Mouse (Mus musculus) limb, embryonic 13.5 days (tissue): ENCODE measurements around the gene Ablim1. TPM values are rescaled to one million over a fixed set of nuclear protein-coding genes. Genes with fewer than 3 reads are reported as not detected.

Experiments
- ATAC-seq: fragments of 200-750 bp; cut with Nextera tagmentation; 2 replicates; pipeline ENCODE4 v1.8.0; 2017; ENCODE audit warnings: low read depth, moderate number of reproducible peaks, moderate TSS enrichment; ENCODE audit not compliant: low FRiP score
- H3K27ac ChIP-seq: fragments of 300-500 bp; sonication (generic); 2 replicates; pipeline ENCODE4 v1.5.1; 2015; ENCODE audit warnings: inconsistent platforms, mild to moderate bottlenecking, moderate library complexity
- H3K27me3 ChIP-seq: fragments of 300-500 bp; sonication (generic); 2 replicates; pipeline ENCODE4 v1.6.1; 2015; ENCODE audit warnings: mild to moderate bottlenecking, inconsistent platforms
- H3K36me3 ChIP-seq: fragments of 300-500 bp; sonication (generic); 2 replicates; pipeline ENCODE4 v1.6.1; 2015; ENCODE audit warnings: inconsistent platforms, mild to moderate bottlenecking, moderate library complexity
- H3K4me1 ChIP-seq: fragments of 300-500 bp; sonication (generic); 2 replicates; pipeline ENCODE4 v1.6.1; 2015; ENCODE audit warnings: inconsistent platforms
- H3K4me2 ChIP-seq: fragments of 300-500 bp; sonication (generic); replicated peaks from 2 replicates; pipeline ENCODE4 v1.6.1; 2015; ENCODE audit warnings: inconsistent platforms, mild to moderate bottlenecking, moderate library complexity
- H3K4me3 ChIP-seq: fragments of 300-500 bp; sonication (generic); 2 replicates; pipeline ENCODE4 v1.5.1; 2015; ENCODE audit warnings: moderate library complexity, mild to moderate bottlenecking, inconsistent platforms
- H3K9ac ChIP-seq: fragments of 300-500 bp; sonication (generic); 2 replicates; pipeline ENCODE4 v1.6.1; 2015; ENCODE audit warnings: mild to moderate bottlenecking, inconsistent platforms
- H3K9me3 ChIP-seq: fragments of 300-500 bp; sonication (generic); 2 replicates; pipeline ENCODE4 v1.6.1; 2016; ENCODE audit warnings: inconsistent platforms
- WGBS: fragments of 180-500 bp; shearing (Covaris S2); methylation state at CpG from one replicate; pipeline ENCODE4 v1.1.7; 2015; 5-methylcytosine and 5-hydroxymethylcytosine counted together
- polyA plus RNA-seq: library from polyadenylated mRNA; unstranded; fragments of >200 nt; fragmentation: Nextera tagmentation; extraction: Ambion mirVana; gene quantifications from 2 replicates; pipeline ENCODE4 v1.2.1, GENCODE M21; 2015

Ablim1 gene
- polyA plus RNA-seq, 1 experiment from 2014 or later: 34.0 TPM

DNA sequence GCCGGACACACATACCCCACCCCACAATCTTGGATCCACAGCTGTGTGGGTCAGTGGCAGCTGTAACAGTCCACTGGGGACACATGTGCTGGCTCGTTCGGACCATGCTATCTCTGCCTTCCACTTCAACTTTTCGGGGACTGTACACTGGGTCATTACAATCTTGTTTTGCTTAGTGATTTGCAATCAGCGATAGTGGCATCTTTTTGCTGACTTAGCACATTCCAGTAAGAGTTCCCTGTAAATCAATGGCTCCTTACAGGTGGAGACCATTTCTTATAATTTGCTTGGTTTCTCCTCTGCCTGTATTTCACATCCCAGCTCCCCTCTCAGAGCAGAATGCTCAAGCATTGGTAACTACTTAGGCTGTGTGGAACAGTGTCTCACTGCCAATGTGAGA lies 140.7 kb downstream of the Ablim1 start:
- no peak overlapping the region for H3K4me2 ChIP-seq
- H3K27me3 ChIP-seq: peaks cover 2% of the 10 kb centered on the region; the same call in 1 of the 2 replicates
- H3K4me3 ChIP-seq: no peak overlapping the region
- H3K27ac ChIP-seq: no peak overlapping the region
- peaks cover 28% of the 10 kb centered on the region for H3K4me1 ChIP-seq
- ATAC-seq: no peak
- H3K9ac ChIP-seq: no peak overlapping the region
- WGBS: 82% methylated on average over 5 of the region's 5 CpGs
- no peaks in the 10 kb centered on the region for H3K9me3 ChIP-seq
- H3K36me3 ChIP-seq: no peaks in the 10 kb centered on the region

DNA sequence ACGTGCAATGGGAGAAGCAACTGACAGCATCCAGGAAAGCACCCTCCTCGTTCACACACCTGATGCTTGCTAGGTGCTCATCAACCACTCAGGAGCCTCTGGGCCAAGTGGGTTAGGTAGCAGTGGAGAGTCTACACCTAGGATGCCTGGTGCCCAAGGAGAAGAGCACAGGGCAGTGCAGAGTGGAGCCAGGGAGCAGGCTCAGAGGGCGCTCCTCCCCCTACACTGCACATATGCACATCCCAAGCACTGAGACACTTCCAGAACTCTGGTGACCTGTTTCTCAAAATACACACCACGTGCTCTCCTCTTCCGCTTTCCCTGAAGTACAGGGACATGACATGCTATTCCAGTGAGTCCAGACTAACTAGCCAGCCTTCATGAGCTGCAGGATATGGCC lies 142.4 kb downstream of the Ablim1 start:
- peaks cover 2% of the 10 kb centered on the region; the same call in 1 of the 2 replicates for H3K27me3 ChIP-seq
- no peak overlapping the region for H3K9ac ChIP-seq
- H3K4me2 ChIP-seq: no peak overlapping the region
- H3K4me1 ChIP-seq: peaks cover 25% of the 10 kb centered on the region
- H3K27ac ChIP-seq: no peak overlapping the region
- WGBS: 87% methylated on average over 5 of the region's 5 CpGs
- no peak for ATAC-seq
- no peak overlapping the region for H3K4me3 ChIP-seq
- no peaks in the 10 kb centered on the region for H3K36me3 ChIP-seq
- no peaks in the 10 kb centered on the region for H3K9me3 ChIP-seq

DNA sequence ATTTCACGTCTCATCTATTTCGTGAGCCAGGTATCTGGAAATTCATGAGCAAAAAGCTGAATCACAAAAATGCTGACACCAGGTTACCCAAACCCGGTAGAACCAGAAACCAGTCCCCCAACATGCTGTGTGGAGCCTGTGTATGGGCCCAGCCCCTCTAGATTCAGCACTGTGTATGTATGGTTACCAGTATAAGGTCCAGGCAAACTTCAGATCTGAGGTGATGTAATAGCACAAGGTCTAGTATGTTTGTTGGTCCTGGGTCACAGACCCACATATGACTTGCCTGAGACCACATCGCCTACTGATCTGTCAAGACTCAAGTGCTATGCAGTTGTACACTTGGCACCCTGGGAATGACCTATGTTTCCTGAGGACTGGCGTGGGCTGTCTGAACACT lies 143.8 kb downstream of the Ablim1 start:
- H3K27me3 ChIP-seq: peaks cover 2% of the 10 kb centered on the region; the same call in 1 of the 2 replicates
- 82% methylated on average over 5 of the region's 5 CpGs for WGBS
- no peak overlapping the region for H3K4me3 ChIP-seq
- peaks cover 31% of the 10 kb centered on the region for H3K4me1 ChIP-seq
- H3K9me3 ChIP-seq: no peaks in the 10 kb centered on the region
- H3K9ac ChIP-seq: no peak overlapping the region
- H3K27ac ChIP-seq: no peak overlapping the region
- H3K4me2 ChIP-seq: no peak overlapping the region
- ATAC-seq: no peak
- H3K36me3 ChIP-seq: no peaks in the 10 kb centered on the region

DNA sequence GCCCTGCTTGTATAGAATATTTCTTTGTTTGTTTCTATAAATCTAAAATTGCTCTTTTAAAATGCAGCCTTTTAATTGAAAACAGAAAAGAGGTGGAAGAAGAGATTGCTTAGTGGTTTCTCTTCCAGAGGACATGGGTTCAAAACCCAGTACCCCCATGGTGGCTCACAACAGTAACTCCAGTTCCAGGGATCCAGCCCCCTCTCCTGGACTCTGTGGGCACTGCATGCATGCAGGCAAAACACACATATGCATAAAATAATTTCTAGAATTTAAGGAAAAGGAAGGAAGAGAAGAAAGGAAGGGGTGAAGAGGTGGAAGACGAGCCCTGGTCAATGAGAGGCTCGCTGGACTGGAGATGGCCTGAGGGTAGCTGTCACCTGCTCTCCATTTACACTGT lies 145.2 kb downstream of the Ablim1 start:
- no peak for ATAC-seq
- 74% methylated on average over 2 of the region's 2 CpGs for WGBS
- H3K4me1 ChIP-seq: peaks cover 23% of the 10 kb centered on the region

DNA sequence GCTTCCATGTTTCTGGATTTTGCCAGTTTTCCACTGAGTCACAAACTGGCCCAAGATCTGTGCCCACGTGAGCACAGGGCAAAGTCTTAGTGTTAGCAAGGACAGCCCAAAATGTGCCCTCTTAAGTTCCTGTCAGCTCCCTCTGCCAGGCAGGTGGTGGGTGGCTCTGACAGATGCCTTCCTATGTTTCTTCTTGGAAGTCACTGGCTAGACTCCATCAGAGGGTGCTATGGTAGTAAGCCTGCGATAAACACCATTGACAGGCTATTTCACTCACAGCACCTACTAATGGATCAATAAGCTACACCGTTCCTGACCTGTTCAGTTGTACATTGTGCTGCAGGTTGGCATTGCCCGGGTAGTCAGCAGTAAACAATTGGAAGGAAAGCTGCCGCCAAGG lies 147.0 kb downstream of the Ablim1 start:
- peaks cover 14% of the 10 kb centered on the region for H3K4me1 ChIP-seq

More for the DNA sequence above, 145.2 kb downstream of the Ablim1 start:
- Histone ChIP-seq H3K9ac (no peak overlapping the region), H3K27ac (no peak overlapping the region), H3K4me2 (no peak overlapping the region), H3K9me3 (no peaks in the 10 kb centered on the region), H3K27me3 (peaks cover 2% of the 10 kb centered on the region), H3K36me3 (no peaks in the 10 kb centered on the region), H3K4me3 (no peak overlapping the region)

DNA sequence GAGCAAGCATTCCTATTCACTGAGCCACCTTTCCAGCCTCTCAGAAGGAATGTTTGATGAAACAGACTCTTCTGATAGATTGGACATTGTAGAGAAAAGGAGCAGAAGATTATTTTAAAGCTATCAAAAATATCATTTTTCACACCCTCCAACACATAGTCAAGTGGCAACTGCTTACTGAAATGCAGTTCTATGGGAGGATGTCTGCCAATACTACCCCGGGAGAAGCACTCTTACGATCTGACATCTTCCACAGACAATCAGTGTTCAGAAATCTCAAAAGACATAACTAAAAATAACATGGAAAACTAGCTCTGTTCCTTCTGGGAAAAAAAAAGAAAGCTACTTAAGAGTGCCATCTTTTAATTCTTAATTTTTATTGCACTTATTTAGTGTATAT lies 149.8 kb downstream of the Ablim1 start:
- Histone ChIP-seq H3K9me3 (no peaks in the 10 kb centered on the region), H3K9ac (no peak overlapping the region), H3K4me3 (no peak overlapping the region), H3K36me3 (no peaks in the 10 kb centered on the region), H3K27me3 (peaks cover 4% of the 10 kb centered on the region; the same call in 1 of the 2 replicates), H3K27ac (no peak overlapping the region), H3K4me2 (no peak overlapping the region), H3K4me1 (peaks cover 23% of the 10 kb centered on the region)
- WGBS: 86% methylated on average over 2 of the region's 2 CpGs
- no peak for ATAC-seq

More for the DNA sequence above, 147.0 kb downstream of the Ablim1 start:
- ATAC-seq: no peak; the same call in 1 of the 2 replicates
- Histone ChIP-seq H3K4me2 (no peak overlapping the region), H3K27me3 (peaks cover 2% of the 10 kb centered on the region), H3K36me3 (no peaks in the 10 kb centered on the region), H3K9ac (no peak overlapping the region), H3K4me3 (no peak overlapping the region), H3K27ac (no peak overlapping the region), H3K9me3 (no peaks in the 10 kb centered on the region)
- WGBS: 89% methylated on average over 5 of the region's 5 CpGs

DNA sequence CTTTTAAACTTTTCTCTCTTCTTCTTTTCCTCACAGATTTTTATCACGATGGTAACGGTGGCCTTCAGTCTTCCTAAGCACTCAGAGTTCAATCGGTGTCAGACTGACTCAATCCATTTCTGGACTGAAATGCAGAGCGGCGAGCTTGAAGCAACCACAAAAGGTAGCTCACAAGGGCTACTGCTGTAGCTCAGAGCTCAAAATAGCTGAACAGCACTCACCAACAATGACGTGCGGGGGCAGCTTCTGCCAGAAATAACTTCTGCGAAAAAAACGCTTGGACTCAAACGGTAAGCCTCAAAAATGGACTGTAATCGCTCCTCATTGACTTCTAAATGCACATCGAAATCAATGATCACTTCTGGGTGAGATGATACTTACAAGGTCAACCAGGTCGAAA lies 151.4 kb downstream of the Ablim1 start:
- no peaks in the 10 kb centered on the region for H3K36me3 ChIP-seq
- no peak overlapping the region for H3K4me2 ChIP-seq
- no peak overlapping the region for H3K27ac ChIP-seq
- no peak overlapping the region for H3K4me3 ChIP-seq
- WGBS: 88% methylated on average over 13 of the region's 13 CpGs
- H3K4me1 ChIP-seq: peaks cover 23% of the 10 kb centered on the region
- no peak overlapping the region for H3K9ac ChIP-seq
- no peaks in the 10 kb centered on the region for H3K9me3 ChIP-seq
- ATAC-seq: no peak
- H3K27me3 ChIP-seq: peaks cover 10% of the 10 kb centered on the region; the same call in 1 of the 2 replicates

DNA sequence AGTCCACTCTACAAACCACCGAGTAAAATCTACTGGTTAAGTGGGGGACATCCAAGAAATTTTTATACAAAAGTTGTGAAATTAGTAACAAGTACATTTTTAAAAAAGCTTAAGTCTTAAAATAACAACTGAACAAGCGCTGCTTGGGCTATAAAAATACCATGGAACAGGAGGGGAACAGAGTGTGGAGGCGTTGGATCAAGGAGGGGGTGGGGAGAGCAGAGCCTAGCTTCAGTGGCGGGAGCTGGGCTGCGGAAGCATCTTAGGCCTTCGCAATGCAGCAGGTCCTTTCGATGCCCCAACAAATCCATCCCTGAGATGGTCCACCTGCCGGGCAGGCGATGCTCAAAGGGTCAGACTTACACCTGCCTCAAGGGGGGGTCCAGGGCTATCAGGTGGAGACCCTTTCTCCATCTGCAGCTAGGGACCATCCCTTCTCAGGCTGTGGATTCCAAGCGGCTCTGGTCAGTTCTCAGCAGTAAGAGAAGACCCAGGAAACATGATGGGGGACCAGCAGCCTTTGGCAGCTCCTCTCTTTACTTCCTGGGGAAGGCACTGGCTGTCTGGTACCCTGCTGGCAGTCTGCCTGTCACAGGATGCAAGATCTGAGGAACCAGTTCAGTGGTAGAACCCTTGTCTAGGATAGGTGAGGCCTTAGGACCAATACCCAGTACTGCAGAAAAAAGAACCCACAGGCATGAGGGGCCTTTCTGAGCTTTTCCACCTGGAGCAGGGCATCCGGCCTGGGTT lies 152.6 kb downstream of the Ablim1 start:
- H3K9ac ChIP-seq: 0 out of 2 replicates have a peak overlapping the region, but pooled peaks have one; percentile 31
- no peaks in the 10 kb centered on the region for H3K9me3 ChIP-seq
- H3K27me3 ChIP-seq: peaks cover 10% of the 10 kb centered on the region; the same call in 1 of the 2 replicates
- H3K27ac ChIP-seq: no peak overlapping the region; the same call in 1 of the 2 replicates
- no peak overlapping the region for H3K4me2 ChIP-seq
- peaks cover 28% of the 10 kb centered on the region for H3K4me1 ChIP-seq
- H3K36me3 ChIP-seq: no peaks in the 10 kb centered on the region
- ATAC-seq: 0 out of 2 replicates have a peak, but pooled peaks have one; percentile 35
- 66% methylated on average over 11 of the region's 11 CpGs for WGBS
- H3K4me3 ChIP-seq: no peak overlapping the region

DNA sequence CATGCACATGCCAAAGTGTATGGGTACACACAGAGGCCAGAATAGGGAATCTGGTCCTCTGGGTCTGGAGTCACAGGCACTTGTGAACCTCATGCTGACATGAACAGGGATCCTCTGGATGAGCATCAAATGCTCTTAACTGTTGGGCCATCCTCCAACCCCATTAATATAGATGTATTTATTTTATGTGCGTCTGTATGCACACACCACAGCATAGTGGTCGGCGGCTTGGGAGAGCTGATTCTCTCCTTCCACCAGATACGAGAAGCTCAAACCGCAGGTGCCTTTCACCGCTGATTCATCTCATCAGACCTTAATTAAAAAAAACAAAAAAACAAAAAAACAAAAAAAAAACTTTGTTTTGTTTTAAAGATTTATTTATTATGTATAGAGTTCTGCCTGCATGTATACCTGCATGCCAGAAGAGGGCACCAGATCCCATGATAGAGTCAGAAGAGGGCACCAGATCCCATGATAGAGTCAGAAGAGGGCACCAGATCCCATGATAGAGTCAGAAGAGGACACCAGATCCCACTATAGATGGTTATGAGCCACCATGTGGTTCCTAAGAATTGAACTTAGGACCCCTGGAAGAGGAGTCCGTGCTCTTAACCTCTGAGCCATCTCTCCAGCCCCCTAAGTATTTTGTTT lies 153.6 kb downstream of the Ablim1 start:
- H3K9me3 ChIP-seq: no peaks in the 10 kb centered on the region
- no peak overlapping the region for H3K27ac ChIP-seq
- 70% methylated on average over 7 of the region's 7 CpGs for WGBS
- H3K4me3 ChIP-seq: no peak overlapping the region
- H3K9ac ChIP-seq: no peak overlapping the region
- no peaks in the 10 kb centered on the region for H3K36me3 ChIP-seq
- H3K27me3 ChIP-seq: peaks cover 10% of the 10 kb centered on the region; the same call in 1 of the 2 replicates
- ATAC-seq: no peak
- peaks cover 27% of the 10 kb centered on the region for H3K4me1 ChIP-seq
- H3K4me2 ChIP-seq: no peak overlapping the region

DNA sequence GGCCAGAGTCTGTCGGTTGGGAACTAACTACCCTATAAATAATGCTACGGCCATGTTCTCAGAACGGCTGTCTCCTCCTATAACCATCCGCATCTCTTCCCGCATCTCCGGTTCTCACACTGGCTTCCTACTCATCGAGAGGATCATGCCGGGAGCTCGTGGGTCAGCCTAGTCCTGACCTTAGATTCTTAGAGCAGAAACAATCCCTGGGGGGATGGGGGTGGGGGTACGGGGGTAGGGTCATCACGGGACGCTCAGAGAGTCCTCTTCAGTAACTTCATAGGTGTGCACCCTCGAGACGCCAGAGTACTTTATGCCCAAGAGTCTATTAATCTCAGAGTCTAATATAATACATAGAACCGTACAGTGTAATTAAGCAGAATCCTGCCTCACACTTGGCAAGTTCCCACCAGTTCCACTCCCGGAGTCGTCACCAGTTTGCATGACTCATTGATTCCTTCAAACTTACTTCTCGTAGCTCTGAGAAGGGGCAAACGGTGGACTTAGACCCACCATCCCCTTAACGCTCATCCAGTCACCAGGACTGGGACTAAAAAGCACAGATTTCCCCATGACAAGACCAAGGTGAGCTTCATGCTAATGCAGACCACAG lies 156.9 kb downstream of the Ablim1 start:
- Histone ChIP-seq H3K9me3 (no peaks in the 10 kb centered on the region), H3K4me1 (peaks cover 43% of the 10 kb centered on the region), H3K27me3 (peaks cover 10% of the 10 kb centered on the region; the same call in 1 of the 2 replicates), H3K36me3 (no peaks in the 10 kb centered on the region), H3K27ac (no peak overlapping the region), H3K9ac (no peak overlapping the region), H3K4me2 (no peak overlapping the region), H3K4me3 (no peak overlapping the region)
- ATAC-seq: no peak
- WGBS: 69% methylated on average over 20 of the region's 20 CpGs

DNA sequence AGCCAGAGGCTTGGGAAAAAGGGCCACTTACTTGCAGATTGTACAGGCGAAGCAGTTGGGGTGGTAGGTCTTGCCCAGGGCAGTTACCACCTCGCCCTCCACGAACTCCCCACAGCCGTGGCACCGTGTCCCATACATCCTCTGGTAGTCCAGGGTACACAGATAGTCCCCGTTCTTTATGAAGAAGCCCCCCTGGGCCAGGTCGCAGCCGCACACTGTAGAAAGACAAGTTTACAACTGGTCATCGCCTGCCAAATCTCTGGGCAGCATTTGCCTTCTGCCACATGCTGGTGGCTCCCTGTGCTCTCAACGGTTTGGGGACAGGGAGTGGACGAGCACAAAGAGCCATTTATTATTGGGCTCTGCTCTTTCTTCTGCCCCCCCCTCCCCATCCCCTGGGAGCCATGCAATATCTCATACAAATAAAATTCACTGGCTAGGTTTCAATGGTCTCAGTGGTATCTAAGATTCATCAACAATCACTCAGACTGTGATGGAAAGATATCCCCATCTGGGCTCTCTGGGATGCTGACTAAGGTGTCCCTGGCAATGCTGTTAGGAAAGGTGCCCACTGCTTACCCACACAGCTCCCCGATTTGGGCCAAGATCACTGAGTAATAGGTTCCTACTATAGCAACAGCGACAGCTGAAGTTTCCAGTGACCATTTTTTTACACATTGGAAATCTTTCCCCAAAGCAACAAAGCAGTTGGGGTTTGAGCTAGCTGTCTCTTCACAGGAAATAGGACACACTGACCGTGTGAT lies 159.4 kb downstream of the Ablim1 start:
- Histone ChIP-seq H3K4me1 (peaks cover 45% of the 10 kb centered on the region), H3K4me3 (no peak overlapping the region), H3K9me3 (no peaks in the 10 kb centered on the region), H3K27me3 (peaks cover 6% of the 10 kb centered on the region; the same call in 1 of the 2 replicates), H3K27ac (no peak overlapping the region), H3K4me2 (no peak overlapping the region), H3K9ac (no peak overlapping the region), H3K36me3 (no peaks in the 10 kb centered on the region)
- ATAC-seq: no peak
- WGBS: 78% methylated on average over 14 of the region's 14 CpGs
